Mouse (Mus musculus) ES-Bruce4 (cell line): Measurements from ENCODE around the gene Coq4. TPM values are rescaled to one million over a fixed set of nuclear protein-coding genes. Genes with fewer than 3 reads are reported as not detected.

Experiments
- H3K27ac ChIP-seq: 2 replicates; pipeline ENCODE4 v1.5.1; 2012; ENCODE audit warnings: low read length, inconsistent platforms; ENCODE audit not compliant: insufficient read depth
- H3K27me3 ChIP-seq: 2 replicates; pipeline ENCODE4 v1.6.1; 2012; ENCODE audit warnings: mild to moderate bottlenecking, low read length, inconsistent platforms; ENCODE audit not compliant: control insufficient read depth, poor library complexity, insufficient read depth, severe bottlenecking
- H3K36me3 ChIP-seq: 2 replicates; pipeline ENCODE4 v1.6.1; 2012; ENCODE audit warnings: inconsistent platforms, mild to moderate bottlenecking, low read length, moderate library complexity; ENCODE audit not compliant: control insufficient read depth, poor library complexity, insufficient read depth, severe bottlenecking
- H3K4me1 ChIP-seq: one replicate; pipeline ENCODE4 v1.8.1; 2011; ENCODE audit warnings: low read length; ENCODE audit not compliant: control insufficient read depth, insufficient read depth
- H3K4me3 ChIP-seq: 2 replicates; pipeline ENCODE4 v1.5.1; 2011; ENCODE audit warnings: low read depth, mild to moderate bottlenecking, low read length
- H3K9ac ChIP-seq: 2 replicates; pipeline ENCODE4 v1.6.1; 2012; ENCODE audit warnings: low read depth, mild to moderate bottlenecking, inconsistent platforms; ENCODE audit not compliant: poor library complexity, severe bottlenecking
- H3K9me3 ChIP-seq: replicated peaks from 2 replicates; pipeline ENCODE4 v1.6.1; 2012; ENCODE audit warnings: mild to moderate bottlenecking, low read length, inconsistent platforms; ENCODE audit not compliant: control insufficient read depth, poor library complexity, insufficient read depth, severe bottlenecking
- CTCF ChIP-seq: IDR thresholded peaks from one replicate; pipeline ENCODE4 v1.8.1; 2011; ENCODE audit warnings: low read depth, low read length
- EP300 ChIP-seq: IDR thresholded peaks from 2 replicates; pipeline ENCODE4 v1.6.1; 2011; ENCODE audit warnings: low read depth, low read length; ENCODE audit not compliant: insufficient read depth
- POLR2A ChIP-seq: IDR thresholded peaks from one replicate; pipeline ENCODE4 v1.8.1; 2011; ENCODE audit warnings: low read length; ENCODE audit not compliant: insufficient read depth
- polyA plus RNA-seq: library from polyadenylated mRNA; stranded (reverse); fragments of >200 nt; gene quantifications from 2 replicates; pipeline ENCODE4 v1.2.4, GENCODE M21; 2011; ENCODE audit warnings: low read depth; ENCODE audit not compliant: missing spikeins, insufficient read depth, insufficient read length

Gene Coq4
- polyA plus RNA-seq, 1 experiment, result 8.5 TPM

DNA sequence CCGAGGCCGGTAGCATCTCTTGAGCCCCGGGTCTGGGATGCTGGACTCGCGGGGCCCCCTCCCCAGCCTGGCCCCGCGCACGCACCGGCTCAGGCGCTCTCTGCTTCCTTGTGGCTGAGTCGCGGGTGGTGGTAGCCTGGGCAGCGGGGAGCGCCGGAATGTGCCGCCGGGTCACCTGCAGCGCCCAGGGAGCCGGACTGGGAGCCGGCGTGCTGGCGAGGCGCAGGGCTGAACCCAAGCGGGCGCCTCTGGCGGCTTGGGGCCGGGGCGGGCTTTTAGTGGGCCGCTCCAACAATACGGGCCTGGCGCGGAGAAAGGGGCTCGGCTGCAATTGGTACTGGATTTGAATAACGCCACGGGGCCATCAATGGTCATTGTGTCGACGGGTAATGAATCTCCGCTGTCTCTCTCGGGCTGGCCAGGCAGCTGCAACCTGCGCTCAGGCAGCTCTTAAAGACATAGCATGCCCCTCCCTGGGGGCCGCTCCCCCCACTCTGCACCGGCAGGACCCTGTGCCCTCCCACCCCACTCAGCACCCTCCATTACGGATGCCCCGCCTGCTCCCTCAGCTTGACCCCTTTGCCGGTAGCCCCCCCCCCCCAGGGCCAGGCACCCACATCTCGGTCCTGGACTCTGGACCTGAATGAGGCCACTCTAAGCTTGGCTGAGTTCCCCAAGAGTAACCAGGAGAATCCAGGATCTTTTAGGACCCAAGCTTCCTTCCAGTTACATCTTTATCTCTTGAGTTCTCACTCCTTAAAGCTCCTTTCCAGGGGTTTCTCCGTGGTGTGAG is 59.0 kb downstream of the Coq4 start:
- H3K9ac ChIP-seq, result peak overlapping the region; percentile 29
- no peak for TF ChIP-seq POLR2A
- no peak for TF ChIP-seq CTCF
- TF ChIP-seq EP300, result no peak
- H3K9me3 ChIP-seq, result no peaks in the 10 kb centered on the region
- H3K4me3 ChIP-seq, result peak overlapping the region; percentile 31
- no peak overlapping the region for H3K27ac ChIP-seq
- no peaks in the 10 kb centered on the region for H3K4me1 ChIP-seq
- H3K36me3 ChIP-seq, result no peaks in the 10 kb centered on the region; the same call in 1 of the 2 replicates
- H3K27me3 ChIP-seq, result no peaks in the 10 kb centered on the region; the same call in 1 of the 2 replicates

DNA sequence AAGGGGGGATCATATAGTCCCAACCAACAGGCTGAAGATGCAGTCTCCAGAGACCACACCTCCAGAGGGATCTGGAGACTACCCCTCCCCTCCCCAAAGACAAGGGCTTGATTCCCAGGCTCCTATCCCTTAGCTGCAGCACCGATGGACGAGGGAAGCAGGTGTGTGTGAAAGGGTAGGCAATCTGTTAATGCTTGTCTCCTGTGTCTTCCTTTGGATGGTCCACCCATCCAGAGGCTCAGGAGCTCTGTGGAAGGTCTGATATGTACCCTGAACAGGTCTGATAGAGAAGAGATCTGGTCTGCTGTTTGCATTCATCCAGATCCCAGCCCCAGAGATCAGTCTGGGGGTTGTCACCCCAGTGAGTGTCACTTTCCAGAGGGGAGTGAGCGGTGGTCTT is 59.6 kb downstream of the Coq4 start:
- H3K27ac ChIP-seq, result no peak overlapping the region
- no peak for TF ChIP-seq POLR2A
- no peak for TF ChIP-seq EP300
- H3K4me3 ChIP-seq, result no peak overlapping the region
- no peaks in the 10 kb centered on the region; the same call in 1 of the 2 replicates for H3K27me3 ChIP-seq
- no peak overlapping the region for H3K9ac ChIP-seq
- no peaks in the 10 kb centered on the region; the same call in 1 of the 2 replicates for H3K36me3 ChIP-seq
- H3K4me1 ChIP-seq, result no peaks in the 10 kb centered on the region
- H3K9me3 ChIP-seq, result no peaks in the 10 kb centered on the region

Other genes with a start within 250 kb of the Coq4 start
- gene Rapgef1, start 167.8 kb upstream of the Coq4 start, polyA plus RNA-seq, result 35.0 and 37.0 TPM in 2 replicates
- gene Gm13420, start 35.8 kb upstream of the Coq4 start, polyA plus RNA-seq, result 0.75 TPM in 1 of 2 replicates, not detected in the other
- not detected in 2 replicates for gene Gm13547, start 28.2 kb upstream of the Coq4 start, polyA plus RNA-seq
- gene Trub2, start 1.0 kb downstream of the Coq4 start, polyA plus RNA-seq, result 52.4 and 54.9 TPM in 2 replicates
- gene Slc27a4, start 15.1 kb downstream of the Coq4 start, polyA plus RNA-seq, result 8.7 TPM in 2 replicates
- 31.0 and 32.8 TPM in 2 replicates for gene Urm1, start 32.6 kb downstream of the Coq4 start, polyA plus RNA-seq
- 24.6 and 25.9 TPM in 2 replicates for gene Cercam, start 81.7 kb downstream of the Coq4 start, polyA plus RNA-seq
- 241 and 257 TPM in 2 replicates for gene Odf2, start 101.7 kb downstream of the Coq4 start, polyA plus RNA-seq
- gene Gle1, start 147.9 kb downstream of the Coq4 start, polyA plus RNA-seq, result 56.4 and 59.7 TPM in 2 replicates
- 200 and 235 TPM in 2 replicates for gene Sptan1, start 178.1 kb downstream of the Coq4 start, polyA plus RNA-seq